Mouse (Mus musculus) bone marrow macrophage, adult 2 months (primary cell): ENCODE results near the gene Cbx2.

Experiments
- CTCF ChIP-seq: IDR thresholded peaks from 2 replicates; pipeline ENCODE4 v1.5.1; 2012; ENCODE audit warnings: low read depth, mild to moderate bottlenecking, low read length, moderate library complexity
- POLR2A ChIP-seq: IDR thresholded peaks from 2 replicates; pipeline ENCODE4 v1.6.1; 2012; ENCODE audit warnings: mild to moderate bottlenecking, low read depth, low read length, borderline replicate concordance

- TF ChIP-seq CTCF, result no peak
- TF ChIP-seq POLR2A, result no peak
Measured at GRCm38 (mm10) chr11:119057291-119057690, 34.5 kb downstream of the Cbx2 start.
